Mouse (Mus musculus): ENCODE measurements around the gene Lrrc29.

GRCm38 (mm10) chr8:105270101-105270915, 55.8 kb downstream of the Lrrc29 start:
- no peak for TF ChIP-seq POLR2A (IDR thresholded peaks at IDR 0.05; ENCODE audit: low read depth, low read length)
- TF ChIP-seq CTCF (IDR thresholded peaks at IDR 0.05; ENCODE audit: borderline replicate concordance, insufficient read depth, low read length): no peak

Measured in embryonic fibroblast, embryonic 13.5 days (primary cell).